Comparison of ENCODE assay signal across 19 mouse cellular contexts in genomic region chr6:94344296-94344695, GRCm38 (mm10).
DNase-seq lines count a peak whose midpoint lies in the region; ATAC-seq and TF ChIP-seq lines count a peak whose summit lies in the region.
"Had no signal": no experiment of that assay in that cellular context is flagged by ENCODE, and none has a peak within 500 bp of the region (broad histone marks: within the 10 kb centered on the region; RNA-seq: fewer than 3 reads in every experiment).

No protein-coding gene starts in this region.

- peak; percentile 11 for DNase-seq in forebrain, postnatal 0 days
- no peak for DNase-seq in forebrain, embryonic 11.5 days (ENCODE audit: low spot score)
- DNase-seq in cerebellum, adult 2 months: peak; percentile 41 to 61
- peak; percentile 51 for DNase-seq in embryonic facial prominence, embryonic 14.5 days (ENCODE audit: low spot score)
- peak; percentile 14 to 16 for DNase-seq in layer of hippocampus, postnatal 36 days
- no peak for DNase-seq in right cerebral cortex, postnatal 10 days (ENCODE audit: low spot score in 2 of 2)
- no peak for DNase-seq in spleen, postnatal 36 days (ENCODE audit: low spot score in 2 of 2)
- DNase-seq: liver, postnatal 0 days; lung, postnatal 4 days; midbrain, embryonic 14.5 days; right cerebral cortex, postnatal 25 days had no signal

- H3K9me3 ChIP-seq in forebrain, postnatal 0 days (ENCODE audit: low read length): no peaks in the 10 kb centered on the region
- H3K9me3 ChIP-seq in forebrain, embryonic 11.5 days (ENCODE audit: control insufficient read depth, low read length): no peaks in the 10 kb centered on the region
- peaks cover 4% of the 10 kb centered on the region; the same call in 1 of the 2 replicates for H3K9me3 ChIP-seq in embryonic facial prominence, embryonic 14.5 days (ENCODE audit: control insufficient read depth, low read length)
- no peaks in the 10 kb centered on the region for H3K9me3 ChIP-seq in heart, embryonic 11.5 days (replicated peaks; ENCODE audit: control insufficient read depth, low read length)
- H3K9me3 ChIP-seq: embryonic facial prominence, embryonic 13.5 days; intestine, embryonic 15.5 days; limb, embryonic 15.5 days had no signal

- no peak overlapping the region for H3K4me2 ChIP-seq in forebrain, postnatal 0 days (ENCODE audit: low read depth)
- no peak overlapping the region for H3K4me2 ChIP-seq in forebrain, embryonic 11.5 days (ENCODE audit: low read depth, low read length, severe bottlenecking)
- no peak overlapping the region for H3K4me2 ChIP-seq in embryonic facial prominence, embryonic 14.5 days (ENCODE audit: low read depth, low read length)
- H3K4me2 ChIP-seq in heart, embryonic 11.5 days: no peak overlapping the region
- H3K4me2 ChIP-seq: embryonic facial prominence, embryonic 13.5 days; forebrain, embryonic 13.5 days; heart, embryonic 13.5 days; intestine, embryonic 15.5 days; limb, embryonic 15.5 days had no signal

- no peaks in the 10 kb centered on the region for H3K4me1 ChIP-seq in forebrain, postnatal 0 days (ENCODE audit: insufficient read depth)
- no peaks in the 10 kb centered on the region for H3K4me1 ChIP-seq in forebrain, embryonic 11.5 days (replicated peaks; ENCODE audit: control insufficient read depth, insufficient read depth, low read length)
- H3K4me1 ChIP-seq in cerebellum, adult 2 months (ENCODE audit: control insufficient read depth, insufficient read depth, low read length): no peaks in the 10 kb centered on the region
- H3K4me1 ChIP-seq in embryonic facial prominence, embryonic 14.5 days (ENCODE audit: control insufficient read depth, insufficient read depth, low read length): no peaks in the 10 kb centered on the region
- peaks cover 4% of the 10 kb centered on the region; the same call in 1 of the 2 replicates for H3K4me1 ChIP-seq in heart, embryonic 11.5 days (ENCODE audit: control insufficient read depth, insufficient read depth, low read length)
- H3K4me1 ChIP-seq: embryonic facial prominence, embryonic 13.5 days; forebrain, embryonic 13.5 days; heart, embryonic 13.5 days; intestine, embryonic 15.5 days; limb, embryonic 15.5 days had no signal

- 52% methylated on average over 2 of the region's 2 CpGs for WGBS in forebrain, postnatal 0 days
- 82% methylated on average over 2 of the region's 2 CpGs for WGBS in forebrain, embryonic 11.5 days
- WGBS in cerebellum, adult 2 months: 14% methylated on average over 2 of the region's 2 CpGs
- 72% methylated on average over 2 of the region's 2 CpGs for WGBS in embryonic facial prominence, embryonic 14.5 days
- 64% methylated on average over 2 of the region's 2 CpGs for WGBS in heart, embryonic 11.5 days (ENCODE audit: insufficient replicate concordance)

- no peaks in the 10 kb centered on the region for H3K36me3 ChIP-seq in forebrain, postnatal 0 days (ENCODE audit: insufficient read depth)
- H3K36me3 ChIP-seq in forebrain, embryonic 11.5 days (ENCODE audit: control insufficient read depth, insufficient read depth, low read length): no peaks in the 10 kb centered on the region
- no peaks in the 10 kb centered on the region for H3K36me3 ChIP-seq in embryonic facial prominence, embryonic 14.5 days (ENCODE audit: control insufficient read depth, insufficient read depth, low read length)
- no peaks in the 10 kb centered on the region for H3K36me3 ChIP-seq in heart, embryonic 11.5 days (ENCODE audit: control insufficient read depth, insufficient read depth, low read length)
- H3K36me3 ChIP-seq: embryonic facial prominence, embryonic 13.5 days; heart, embryonic 13.5 days; intestine, embryonic 15.5 days; limb, embryonic 15.5 days had no signal

- no peak overlapping the region for H3K9ac ChIP-seq in forebrain, postnatal 0 days
- H3K9ac ChIP-seq in forebrain, embryonic 11.5 days (ENCODE audit: low read length): no peak overlapping the region
- no peak overlapping the region for H3K9ac ChIP-seq in embryonic facial prominence, embryonic 14.5 days (ENCODE audit: low read depth, low read length)
- H3K9ac ChIP-seq in heart, embryonic 11.5 days (ENCODE audit: low read depth, low read length): no peak overlapping the region
- H3K9ac ChIP-seq: embryonic facial prominence, embryonic 13.5 days; forebrain, embryonic 13.5 days; heart, embryonic 13.5 days; intestine, embryonic 15.5 days; limb, embryonic 15.5 days; liver, postnatal 0 days had no signal

- peak; percentile 25; the same call in 1 of the 2 replicates for ATAC-seq in forebrain, postnatal 0 days
- ATAC-seq in forebrain, embryonic 11.5 days (replicated peaks; ENCODE audit: low FRiP score): no peak
- ATAC-seq in embryonic facial prominence, embryonic 14.5 days (ENCODE audit: low read depth): no peak
- ATAC-seq in heart, embryonic 11.5 days (replicated peaks; ENCODE audit: insufficient number of reproducible peaks, low FRiP score, low TSS enrichment): no peak
- ATAC-seq: activated CD4-positive, CD25-positive, alpha-beta regulatory T cell, adult 4 months; forebrain, embryonic 13.5 days; intestine, embryonic 15.5 days; liver, postnatal 0 days had no signal

- no peaks in the 10 kb centered on the region for H3K27me3 ChIP-seq in forebrain, postnatal 0 days (ENCODE audit: insufficient read depth, low read length)
- no peaks in the 10 kb centered on the region for H3K27me3 ChIP-seq in forebrain, embryonic 11.5 days (ENCODE audit: control insufficient read depth, insufficient read depth, low read length)
- no peaks in the 10 kb centered on the region for H3K27me3 ChIP-seq in cerebellum, adult 2 months (ENCODE audit: control insufficient read depth, insufficient read depth, low read length)
- no peaks in the 10 kb centered on the region for H3K27me3 ChIP-seq in embryonic facial prominence, embryonic 14.5 days (replicated peaks; ENCODE audit: control insufficient read depth, insufficient read depth, low read length)
- H3K27me3 ChIP-seq in heart, embryonic 11.5 days (ENCODE audit: control insufficient read depth, insufficient read depth, low read length): no peaks in the 10 kb centered on the region
- H3K27me3 ChIP-seq: embryonic facial prominence, embryonic 13.5 days; forebrain, embryonic 13.5 days; heart, embryonic 13.5 days; intestine, embryonic 15.5 days; limb, embryonic 15.5 days had no signal

- H3K4me3 ChIP-seq in forebrain, postnatal 0 days (ENCODE audit: low read depth, low read length): no peak overlapping the region
- no peak overlapping the region for H3K4me3 ChIP-seq in forebrain, embryonic 11.5 days (ENCODE audit: low read depth, low read length)
- H3K4me3 ChIP-seq in cerebellum, adult 2 months (replicated peaks; ENCODE audit: insufficient read depth, low read depth, low read length): no peak overlapping the region
- H3K4me3 ChIP-seq in embryonic facial prominence, embryonic 14.5 days (ENCODE audit: low read depth, low read length): no peak overlapping the region
- no peak overlapping the region for H3K4me3 ChIP-seq in heart, embryonic 11.5 days (ENCODE audit: low read depth, low read length)
- H3K4me3 ChIP-seq: embryonic facial prominence, embryonic 13.5 days; forebrain, embryonic 13.5 days; heart, embryonic 13.5 days; intestine, embryonic 15.5 days; limb, embryonic 15.5 days had no signal

- no peak for TF ChIP-seq POLR2A in cerebellum, adult 2 months (IDR thresholded peaks at IDR 0.05; ENCODE audit: borderline replicate concordance, insufficient read depth, low read length)

- no peak overlapping the region for H3K27ac ChIP-seq in forebrain, postnatal 0 days (ENCODE audit: low read depth, low read length)
- H3K27ac ChIP-seq in forebrain, embryonic 11.5 days (ENCODE audit: low read depth, low read length): no peak overlapping the region
- no peak overlapping the region for H3K27ac ChIP-seq in cerebellum, adult 2 months (ENCODE audit: insufficient read depth, low read length)
- H3K27ac ChIP-seq in embryonic facial prominence, embryonic 14.5 days (replicated peaks; ENCODE audit: low read depth, low read length): no peak overlapping the region
- H3K27ac ChIP-seq in heart, embryonic 11.5 days (ENCODE audit: low read depth, low read length): no peak overlapping the region
- H3K27ac ChIP-seq: embryonic facial prominence, embryonic 13.5 days; forebrain, embryonic 13.5 days; heart, embryonic 13.5 days; intestine, embryonic 15.5 days; kidney, postnatal 0 days; limb, embryonic 15.5 days had no signal

- TF ChIP-seq CTCF in forebrain, postnatal 0 days (IDR thresholded peaks at IDR 0.05; ENCODE audit: low read depth): no peak
- TF ChIP-seq CTCF in cerebellum, adult 2 months (IDR thresholded peaks at IDR 0.05; ENCODE audit: borderline replicate concordance, insufficient read depth, low read depth, low read length): peak; percentile 8; the same call in 1 of the 2 replicates

Comparison
In these comparisons a context has a peak if more than half of its experiments do, and no peak if none do; other contexts are left out.
1. DNase-seq: peak in forebrain, postnatal 0 days (single experiment), cerebellum, adult 2 months (2 of 2), embryonic facial prominence, embryonic 14.5 days (single experiment) and layer of hippocampus, postnatal 36 days (2 of 2); none in forebrain, embryonic 11.5 days (single experiment), right cerebral cortex, postnatal 10 days (0 of 2) and spleen, postnatal 36 days (0 of 2).